Mouse (Mus musculus) liver, postnatal 0 days (tissue): Measurements from ENCODE around the gene Dstyk. TPM values are rescaled to one million over a fixed set of nuclear protein-coding genes. Genes with fewer than 3 reads are reported as not detected.

Source experiments
- ATAC-seq: fragments of 200-750 bp; cut with Nextera tagmentation; 2 replicates; pipeline ENCODE4 v1.8.0; 2017; ENCODE audit warnings: mild to moderate bottlenecking, moderate library complexity
- DNase-seq: peaks from one replicate; pipeline ENCODE4 v3.0.0-alpha.2; 2016
- H3K27ac ChIP-seq: fragments of 300-500 bp; sonication (generic); 2 replicates; pipeline ENCODE4 v1.5.1; 2014; ENCODE audit warnings: antibody characterized with exemption, moderate library complexity, mild to moderate bottlenecking, low read depth
- H3K27me3 ChIP-seq: fragments of 300-500 bp; sonication (generic); 2 replicates; pipeline ENCODE4 v1.6.1; 2014; ENCODE audit warnings: low read length, control low read depth, mixed read lengths; ENCODE audit not compliant: insufficient read depth
- H3K36me3 ChIP-seq: fragments of 300-500 bp; sonication (generic); replicated peaks from 2 replicates; pipeline ENCODE4 v1.6.1; 2014; ENCODE audit warnings: mild to moderate bottlenecking, control low read depth, low read length, moderate library complexity, mixed read lengths; ENCODE audit not compliant: insufficient read depth
- H3K4me1 ChIP-seq: fragments of 300-500 bp; sonication (generic); 2 replicates; pipeline ENCODE4 v1.6.1; 2014; ENCODE audit warnings: antibody characterized with exemption, mild to moderate bottlenecking, control low read depth; ENCODE audit not compliant: insufficient read depth
- H3K4me2 ChIP-seq: fragments of 300-500 bp; sonication (generic); 2 replicates; pipeline ENCODE4 v1.6.1; 2014; ENCODE audit warnings: low read depth, mild to moderate bottlenecking, low read length, moderate library complexity, mixed read lengths
- H3K4me3 ChIP-seq: fragments of 300-500 bp; sonication (generic); 2 replicates; pipeline ENCODE4 v1.5.1; 2014; ENCODE audit warnings: low read depth, low read length
- H3K9ac ChIP-seq: fragments of 300-500 bp; sonication (generic); replicated peaks from 2 replicates; pipeline ENCODE4 v1.6.1; 2014; ENCODE audit warnings: mild to moderate bottlenecking, moderate library complexity
- H3K9me3 ChIP-seq: fragments of 300-500 bp; sonication (generic); 2 replicates; pipeline ENCODE4 v1.6.1; 2016; ENCODE audit warnings: mild to moderate bottlenecking, control low read depth, low read length, mixed read lengths
- CTCF ChIP-seq: sonication (generic); IDR thresholded peaks from 2 replicates; pipeline ENCODE4 v1.5.1; 2016; ENCODE audit warnings: antibody characterized with exemption, low read depth
- EP300 ChIP-seq: IDR thresholded peaks from 2 replicates; pipeline ENCODE4 v1.6.1; 2016; ENCODE audit warnings: antibody characterized with exemption, low read depth, mild to moderate bottlenecking
- WGBS: fragments of 180-500 bp; shearing (Covaris S2); extraction: QIAGEN DNeasy Blood & Tissue Kit; methylation state at CpG from one replicate; pipeline ENCODE4 v1.1.7; 2014; ENCODE audit not compliant: insufficient replicate concordance; 5-methylcytosine and 5-hydroxymethylcytosine counted together
- polyA plus RNA-seq: library from polyadenylated mRNA; unstranded; fragments of >200 nt; fragmentation: Nextera tagmentation; extraction: Ambion mirVana; gene quantifications from 2 replicates; pipeline ENCODE4 v1.2.1, GENCODE M21; 2015

Dstyk gene
- polyA plus RNA-seq, 1 experiment from 2014 or later: 2.9 TPM

GRCm38 (mm10) chr1:132471032-132471431 lies 53.7 kb downstream of the Dstyk start:
- no peak for ATAC-seq
- Histone ChIP-seq H3K9ac (no peak overlapping the region), H3K4me2 (no peak overlapping the region), H3K27me3 (no peaks in the 10 kb centered on the region), H3K4me3 (no peak overlapping the region), H3K9me3 (no peaks in the 10 kb centered on the region), H3K4me1 (no peaks in the 10 kb centered on the region; the same call in 1 of the 2 replicates), H3K27ac (no peak overlapping the region), H3K36me3 (0 out of 2 replicates have a peak, but pooled peaks cover 6% of the 10 kb centered on the region)
- no peak for TF ChIP-seq CTCF
- no peak for TF ChIP-seq EP300
- 86% methylated on average over 2 of the region's 2 CpGs for WGBS
- DNase-seq: no peak

GRCm38 (mm10) chr1:132471499-132471898 lies 54.1 kb downstream of the Dstyk start:
- Histone ChIP-seq H3K27me3 (no peaks in the 10 kb centered on the region), H3K9me3 (no peaks in the 10 kb centered on the region), H3K9ac (no peak overlapping the region), H3K36me3 (0 out of 2 replicates have a peak, but pooled peaks cover 6% of the 10 kb centered on the region), H3K27ac (no peak overlapping the region), H3K4me1 (no peaks in the 10 kb centered on the region; the same call in 1 of the 2 replicates), H3K4me2 (no peak overlapping the region), H3K4me3 (no peak overlapping the region)
- TF ChIP-seq EP300 (no peak), CTCF (no peak)
- ATAC-seq (no peak), DNase-seq (no peak)
- whole genome bisulfite sequencing: 81% methylated on average over 5 of the region's 5 CpGs

GRCm38 (mm10) chr1:132472537-132472936 lies 55.2 kb downstream of the Dstyk start:
- ATAC-seq (no peak), DNase-seq (no peak)
- Histone ChIP-seq H3K9me3 (no peaks in the 10 kb centered on the region), H3K27me3 (no peaks in the 10 kb centered on the region), H3K27ac (no peak overlapping the region), H3K4me1 (no peaks in the 10 kb centered on the region; the same call in 1 of the 2 replicates), H3K4me3 (no peak overlapping the region), H3K9ac (no peak overlapping the region), H3K4me2 (no peak overlapping the region), H3K36me3 (0 out of 2 replicates have a peak, but pooled peaks cover 2% of the 10 kb centered on the region)
- 44% methylated on average over 5 of the region's 5 CpGs for WGBS
- TF ChIP-seq EP300: no peak
- TF ChIP-seq CTCF: peak; percentile 58

GRCm38 (mm10) chr1:132474496-132474895 lies 57.1 kb downstream of the Dstyk start:
- DNase-seq: no peak
- H3K4me1 ChIP-seq: peaks cover 11% of the 10 kb centered on the region
- H3K27ac ChIP-seq: no peak overlapping the region
- no peaks in the 10 kb centered on the region for H3K36me3 ChIP-seq
- WGBS: 77% methylated on average over 1 of the region's 1 CpGs
- H3K4me3 ChIP-seq: no peak overlapping the region
- no peak overlapping the region for H3K9ac ChIP-seq
- TF ChIP-seq CTCF: no peak
- TF ChIP-seq EP300: no peak
- no peak overlapping the region for H3K4me2 ChIP-seq
- no peak for ATAC-seq
- no peaks in the 10 kb centered on the region for H3K9me3 ChIP-seq
- no peaks in the 10 kb centered on the region for H3K27me3 ChIP-seq

- WGBS: 2% methylated on average over 9 of the region's 9 CpGs
- H3K9me3 ChIP-seq: no peaks in the 10 kb centered on the region
- DNase-seq: no peak
- TF ChIP-seq EP300: no peak
- no peaks in the 10 kb centered on the region for H3K27me3 ChIP-seq
- H3K4me2 ChIP-seq: peak overlapping the region; percentile 91
- peaks cover 11% of the 10 kb centered on the region for H3K4me1 ChIP-seq
- H3K27ac ChIP-seq: peak overlapping the region; percentile 85
- H3K9ac ChIP-seq: peak overlapping the region; percentile 91
- ATAC-seq: peak; percentile 82
- H3K4me3 ChIP-seq: peak overlapping the region; percentile 88
- H3K36me3 ChIP-seq: no peaks in the 10 kb centered on the region
Measured at GRCm38 (mm10) chr1:132476575-132476927, 59.2 kb downstream of the Dstyk start.

GRCm38 (mm10) chr1:132476928-132477691 lies 59.8 kb downstream of the Dstyk start, which contains the start of gene Rbbp5:
Rbbp5 (plus strand) TSS chr1:132477365.
- Histone ChIP-seq H3K36me3 (no peaks in the 10 kb centered on the region), H3K4me1 (peaks cover 11% of the 10 kb centered on the region), H3K9me3 (no peaks in the 10 kb centered on the region), H3K27me3 (no peaks in the 10 kb centered on the region), H3K4me3 (peak within 1 kb of the TSS; percentile 88), H3K9ac (peak within 1 kb of the TSS; percentile 91), H3K27ac (peak within 1 kb of the TSS; percentile 85), H3K4me2 (peak within 1 kb of the TSS; percentile 91)
- DNase-seq (peak; percentile 91), ATAC-seq (peak; percentile 95)
- under 1% methylated on average over 43 of the region's 43 CpGs for WGBS
- peak; percentile 29 for TF ChIP-seq CTCF
- TF ChIP-seq EP300: peak; percentile 92; the same call in 1 of the 2 replicates

- peaks cover 19% of the 10 kb centered on the region for H3K4me1 ChIP-seq
- WGBS: 73% methylated on average over 1 of the region's 1 CpGs
- TF ChIP-seq CTCF (no peak), EP300 (no peak)
Measured at GRCm38 (mm10) chr1:132479438-132479837, 62.1 kb downstream of the Dstyk start.

More at GRCm38 (mm10) chr1:132479438-132479837, 62.1 kb downstream of the Dstyk start:
- no peaks in the 10 kb centered on the region for H3K36me3 ChIP-seq
- H3K4me2 ChIP-seq: no peak overlapping the region
- no peak for DNase-seq
- no peaks in the 10 kb centered on the region for H3K9me3 ChIP-seq
- no peak overlapping the region for H3K9ac ChIP-seq
- ATAC-seq: no peak
- H3K27me3 ChIP-seq: no peaks in the 10 kb centered on the region
- no peak overlapping the region for H3K27ac ChIP-seq
- H3K4me3 ChIP-seq: no peak overlapping the region
